Mouse (Mus musculus) heart, embryonic 11.5 days (tissue): ENCODE measurements around the gene Fkbp4. TPM values are rescaled to one million over a fixed set of nuclear protein-coding genes. Genes with fewer than 3 reads are reported as not detected.

Experiments
- polyA plus RNA-seq: library from polyadenylated mRNA; unstranded; fragments of >200 nt; fragmentation: Nextera tagmentation; extraction: Ambion mirVana; gene quantifications from 2 replicates; pipeline ENCODE4 v1.2.1, GENCODE M21; 2014

Fkbp4 gene
- polyA plus RNA-seq, 1 experiment from 2014 or later = 270 TPM

Other genes starting within 250 kb of the Fkbp4 start
- 2.3 and 4.1 TPM in 2 replicates for gene Tead4, start 137.9 kb downstream of the Fkbp4 start, polyA plus RNA-seq
- gene Tulp3, start 82.8 kb downstream of the Fkbp4 start, polyA plus RNA-seq = 10.5 and 14.9 TPM in 2 replicates
- gene Rhno1, start 75.8 kb downstream of the Fkbp4 start, polyA plus RNA-seq = 101 and 105 TPM in 2 replicates
- gene Foxm1, start 75.7 kb downstream of the Fkbp4 start, polyA plus RNA-seq = 23.1 and 26.1 TPM in 2 replicates
- gene Tex52, start 63.2 kb downstream of the Fkbp4 start, polyA plus RNA-seq = 0.21 and 0.42 TPM in 2 replicates
- gene Gm44596, start 63.2 kb downstream of the Fkbp4 start, polyA plus RNA-seq = not detected in 2 replicates
- gene Nrip2, start 39.4 kb downstream of the Fkbp4 start, polyA plus RNA-seq = 1.9 TPM in 2 replicates
- gene Itfg2, start 13.7 kb downstream of the Fkbp4 start, polyA plus RNA-seq = 25.8 and 26.3 TPM in 2 replicates
- 0.24 and 1.1 TPM in 2 replicates for gene Pzp, start 88.0 kb upstream of the Fkbp4 start, polyA plus RNA-seq
- 0.32 TPM in 1 of 2 replicates, not detected in the other for gene A2ml1, start 142.9 kb upstream of the Fkbp4 start, polyA plus RNA-seq
- not detected in 2 replicates for gene Klrb1a, start 184.9 kb upstream of the Fkbp4 start, polyA plus RNA-seq
- not detected in 2 replicates for gene Clec2h, start 223.7 kb upstream of the Fkbp4 start, polyA plus RNA-seq